Mouse (Mus musculus) myocyte (in vitro differentiated cells): ENCODE measurements around the gene Szt2. TPM values are rescaled to one million over a fixed set of nuclear protein-coding genes. Genes with fewer than 3 reads are reported as not detected.

Experiments
- H3K27me3 ChIP-seq: one replicate; pipeline ENCODE4 v1.6.1; 2011; ENCODE audit not compliant: control insufficient read depth, insufficient read depth, insufficient read length
- H3K36me3 ChIP-seq: one replicate; pipeline ENCODE4 v1.6.1; 2011; ENCODE audit not compliant: control insufficient read depth, insufficient read depth
- H3K4me2 ChIP-seq: one replicate; pipeline ENCODE4 v1.6.1; 2011; ENCODE audit warnings: low read depth, control low read depth
- H3K4me3 ChIP-seq: one replicate; pipeline ENCODE4 v1.5.1; 2011; ENCODE audit warnings: mild to moderate bottlenecking, control low read depth, moderate library complexity
- H3K79me2 ChIP-seq: one replicate; pipeline ENCODE4 v1.6.1; 2011; ENCODE audit not compliant: control insufficient read depth, insufficient read depth
- H3ac ChIP-seq: one replicate; pipeline ENCODE4 v1.6.1; 2011; ENCODE audit not compliant: control insufficient read depth, insufficient read length
- CEBPB ChIP-seq: IDR thresholded peaks from 2 replicates; pipeline ENCODE4 v1.6.1; 2011; ENCODE audit warnings: mild to moderate bottlenecking, moderate library complexity; ENCODE audit not compliant: poor library complexity, insufficient read depth, severe bottlenecking
- E2F4 ChIP-seq: IDR thresholded peaks from one replicate; pipeline ENCODE4 v1.6.1; 2011; ENCODE audit warnings: mild to moderate bottlenecking, control low read depth, moderate library complexity; ENCODE audit not compliant: insufficient read depth
- MAX ChIP-seq: IDR thresholded peaks from one replicate; pipeline ENCODE4 v1.6.1; 2011; ENCODE audit warnings: low read depth, mild to moderate bottlenecking, control low read depth
- MYOD1 ChIP-seq, 3 experiments: IDR thresholded peaks; one replicate each; pipeline ENCODE4 v1.6.1; 2011; ENCODE audit warnings: control low read depth in 2 of 3, low read depth in 2 of 3, mild to moderate bottlenecking in 2 of 3, moderate library complexity in 1 of 3; ENCODE audit not compliant: insufficient read length in 2 of 3, control insufficient read depth in 1 of 3
- MYOG ChIP-seq, 3 experiments: IDR thresholded peaks; one replicate each; pipeline ENCODE4 v1.6.1; 2011; ENCODE audit warnings: control low read depth in 2 of 3, low read depth in 2 of 3, mild to moderate bottlenecking in 2 of 3; ENCODE audit not compliant: insufficient read length in 2 of 3, control insufficient read depth in 1 of 3, insufficient read depth in 1 of 3
- POLR2A ChIP-seq: IDR thresholded peaks from one replicate; pipeline ENCODE4 v1.6.1; 2011; ENCODE audit warnings: low read depth, mild to moderate bottlenecking, control low read depth, moderate library complexity; ENCODE audit not compliant: insufficient read length
- POLR2AphosphoS2 ChIP-seq: IDR thresholded peaks from one replicate; pipeline ENCODE4 v1.6.1; 2011; ENCODE audit warnings: low read depth, control low read depth; ENCODE audit not compliant: insufficient read length
- REST ChIP-seq: IDR thresholded peaks from one replicate; pipeline ENCODE4 v1.6.1; 2011; ENCODE audit warnings: mild to moderate bottlenecking, control low read depth, moderate library complexity; ENCODE audit not compliant: insufficient read depth, insufficient read length
- SRF ChIP-seq: IDR thresholded peaks from one replicate; pipeline ENCODE4 v1.6.1; 2011; ENCODE audit warnings: low read depth; ENCODE audit not compliant: control insufficient read depth, insufficient read length
- TCF12 ChIP-seq: IDR thresholded peaks from one replicate; pipeline ENCODE4 v1.6.1; 2011; ENCODE audit warnings: mild to moderate bottlenecking, control low read depth; ENCODE audit not compliant: poor library complexity, insufficient read depth, severe bottlenecking
- TCF3 ChIP-seq: IDR thresholded peaks from one replicate; pipeline ENCODE4 v1.6.1; 2011; ENCODE audit warnings: low read depth, control low read depth; ENCODE audit not compliant: insufficient read length
- USF1 ChIP-seq: IDR thresholded peaks from one replicate; pipeline ENCODE4 v1.6.1; 2011; ENCODE audit warnings: low read depth, mild to moderate bottlenecking, control low read depth, moderate library complexity
- polyA plus RNA-seq: library from polyadenylated mRNA; unstranded; fragments of >200 nt; fragmentation: generic; extraction: Trizol; gene quantifications from one replicate; pipeline ENCODE4 v1.2.1, GENCODE M21; 2012; ENCODE audit warnings: missing spikeins

Szt2 gene
- polyA plus RNA-seq, 1 experiment: 8.1 TPM

DNA sequence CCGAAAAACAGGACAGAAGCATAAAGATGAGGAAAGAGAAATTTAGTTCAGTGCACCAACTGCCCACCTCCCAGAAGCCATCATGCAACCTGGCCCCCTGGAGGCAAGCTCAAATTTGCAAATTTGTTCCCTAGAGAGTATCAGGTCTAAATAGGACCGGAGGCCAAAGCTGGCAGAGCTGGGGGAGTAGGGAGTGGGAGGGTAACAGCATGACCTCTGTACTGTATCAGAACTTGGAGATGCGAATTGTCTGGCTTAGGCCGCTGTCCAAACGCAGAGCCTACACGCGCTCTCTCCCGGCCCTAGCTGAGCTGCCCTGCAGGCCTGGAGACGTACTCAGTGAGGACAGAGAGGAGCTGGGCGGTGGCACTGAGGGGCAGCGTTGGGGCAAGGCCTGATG is 18.9 kb downstream of the Szt2 start:
- TF ChIP-seq MAX (no peak), POLR2A (no peak), E2F4 (no peak), POLR2AphosphoS2 (no peak), MYOG (IDR thresholded peaks at IDR 0.05; ENCODE audit: control insufficient read depth in 1 of 3, insufficient read depth in 1 of 3, insufficient read length in 2 of 3, low read depth in 2 of 3) (no peak), REST (no peak), TCF3 (no peak), MYOD1 (IDR thresholded peaks at IDR 0.05; ENCODE audit: control insufficient read depth in 1 of 3, insufficient read length in 2 of 3, low read depth in 2 of 3) (no peak), SRF (no peak)
- Histone ChIP-seq H3ac (no peak overlapping the region), H3K79me2 (no peaks in the 10 kb centered on the region), H3K27me3 (no peaks in the 10 kb centered on the region), H3K4me3 (no peak overlapping the region), H3K36me3 (peaks cover 3% of the 10 kb centered on the region), H3K4me2 (no peak overlapping the region)

DNA sequence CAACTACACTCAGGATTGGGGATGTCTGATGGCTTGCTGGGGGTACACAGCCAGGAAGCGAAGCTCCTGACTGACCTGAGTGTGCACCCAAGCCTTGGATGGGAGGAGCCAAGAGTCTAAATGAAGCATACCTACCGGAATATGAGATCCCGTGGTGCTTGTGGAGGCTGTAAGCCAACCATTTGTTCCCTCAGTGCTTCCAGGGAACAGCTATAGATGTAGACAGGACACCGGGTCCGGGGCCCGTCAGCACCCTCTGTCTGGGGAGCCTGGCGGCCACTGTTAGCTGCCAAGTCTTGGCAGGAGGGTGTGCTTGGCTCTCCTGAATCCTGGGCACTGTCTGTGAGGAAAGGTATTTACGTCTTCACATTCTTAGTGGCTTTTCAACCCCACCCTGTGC is 21.8 kb downstream of the Szt2 start:
- H3K36me3 ChIP-seq: no peaks in the 10 kb centered on the region
- H3K79me2 ChIP-seq: no peaks in the 10 kb centered on the region
- H3K27me3 ChIP-seq: no peaks in the 10 kb centered on the region
- no peak overlapping the region for H3K4me3 ChIP-seq
- no peak overlapping the region for H3ac ChIP-seq
- TF ChIP-seq POLR2A: no peak
- no peak for TF ChIP-seq USF1
- TF ChIP-seq MYOG (IDR thresholded peaks at IDR 0.05; ENCODE audit: control insufficient read depth in 1 of 3, insufficient read depth in 1 of 3, insufficient read length in 2 of 3, low read depth in 2 of 3): no peak
- no peak for TF ChIP-seq MAX
- TF ChIP-seq E2F4: no peak
- no peak for TF ChIP-seq SRF
- no peak for TF ChIP-seq TCF3
- no peak for TF ChIP-seq TCF12
- H3K4me2 ChIP-seq: no peak overlapping the region

DNA sequence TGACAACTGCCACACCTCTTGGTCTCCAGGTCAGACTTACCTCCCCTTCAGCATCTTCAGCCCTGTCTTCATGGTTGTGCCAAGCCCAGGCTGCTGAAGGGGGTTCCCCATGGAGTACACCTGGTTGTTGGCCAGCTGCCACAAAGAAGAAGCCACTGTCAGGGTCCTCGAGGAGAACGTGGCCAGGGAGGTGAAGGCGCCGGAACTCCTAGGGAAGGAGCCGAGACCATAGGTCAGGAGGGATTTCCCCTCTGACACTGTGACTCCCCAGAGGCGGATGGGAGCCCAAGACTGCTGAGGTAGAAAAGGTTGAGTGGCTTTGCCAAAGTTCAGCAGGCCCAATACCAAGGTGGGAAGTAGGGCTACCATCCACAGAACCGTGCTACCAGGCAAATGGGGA is 25.8 kb downstream of the Szt2 start:
- TF ChIP-seq USF1: no peak
- no peak for TF ChIP-seq POLR2A
- TF ChIP-seq POLR2AphosphoS2: no peak
- no peak for TF ChIP-seq TCF12
- no peak for TF ChIP-seq REST
- no peak for TF ChIP-seq CEBPB
- no peak for TF ChIP-seq MYOD1 (IDR thresholded peaks at IDR 0.05; ENCODE audit: control insufficient read depth in 1 of 3, insufficient read length in 2 of 3, low read depth in 2 of 3)
- TF ChIP-seq SRF: no peak
- TF ChIP-seq MAX: no peak
- Histone ChIP-seq H3K36me3 (peaks cover 14% of the 10 kb centered on the region), H3K4me3 (no peak overlapping the region), H3K27me3 (no peaks in the 10 kb centered on the region), H3ac (no peak overlapping the region), H3K4me2 (no peak overlapping the region), H3K79me2 (no peaks in the 10 kb centered on the region)

DNA sequence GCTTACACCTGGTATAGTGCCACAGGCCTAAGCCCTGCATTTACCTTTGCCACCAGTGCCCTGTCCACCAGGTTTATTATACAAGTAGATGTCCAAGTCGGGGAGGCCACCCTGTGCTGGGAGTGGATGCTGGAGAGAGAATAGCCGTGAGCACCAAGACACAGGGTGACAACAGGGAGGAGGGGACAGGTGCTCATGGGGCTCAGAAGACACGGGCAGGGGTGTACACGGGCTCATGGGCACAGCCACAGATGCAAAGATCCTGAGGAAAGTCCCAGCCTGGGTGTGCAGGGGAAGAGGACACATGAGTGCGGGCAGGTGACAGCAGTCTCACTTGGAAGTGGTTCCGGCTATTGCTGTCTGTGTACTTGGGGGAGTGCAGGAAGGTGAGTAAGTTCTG is 33.1 kb downstream of the Szt2 start:
- H3K27me3 ChIP-seq: no peaks in the 10 kb centered on the region
- peaks cover 15% of the 10 kb centered on the region for H3K36me3 ChIP-seq
- H3K4me3 ChIP-seq: no peak overlapping the region
- TF ChIP-seq TCF12: no peak
- TF ChIP-seq MYOD1 (IDR thresholded peaks at IDR 0.05; ENCODE audit: control insufficient read depth in 1 of 3, insufficient read length in 2 of 3, low read depth in 2 of 3): no peak
- no peak for TF ChIP-seq POLR2AphosphoS2
- TF ChIP-seq MAX: no peak
- TF ChIP-seq MYOG (IDR thresholded peaks at IDR 0.05; ENCODE audit: control insufficient read depth in 1 of 3, insufficient read depth in 1 of 3, insufficient read length in 2 of 3, low read depth in 2 of 3): no peak
- TF ChIP-seq USF1: no peak
- no peak for TF ChIP-seq TCF3
- TF ChIP-seq SRF: no peak
- TF ChIP-seq REST: no peak
- no peak for TF ChIP-seq POLR2A
- TF ChIP-seq CEBPB: no peak
- no peak for TF ChIP-seq E2F4
- no peaks in the 10 kb centered on the region for H3K79me2 ChIP-seq
- H3K4me2 ChIP-seq: no peak overlapping the region
- H3ac ChIP-seq: no peak overlapping the region

DNA sequence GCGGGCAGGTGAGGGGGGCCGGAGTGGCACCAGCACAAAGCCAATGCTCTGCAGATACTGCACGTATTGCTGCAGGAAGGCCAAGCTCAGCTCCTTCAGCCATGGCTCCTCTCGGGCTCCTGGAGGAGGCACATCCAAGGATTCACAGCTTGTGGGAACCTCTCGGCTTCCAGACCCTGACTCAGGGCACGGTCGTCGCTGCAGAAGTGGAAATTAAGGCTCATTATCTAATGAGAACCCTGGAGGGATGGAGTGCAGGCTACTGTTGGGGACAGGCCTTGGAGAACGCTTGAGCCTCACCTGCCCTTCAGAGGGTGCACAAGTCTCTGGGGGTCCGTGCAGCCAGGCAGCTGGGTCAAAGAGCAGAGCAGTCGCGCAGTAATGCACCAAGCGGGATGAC is 37.3 kb downstream of the Szt2 start:
- Histone ChIP-seq H3K36me3 (peaks cover 9% of the 10 kb centered on the region), H3ac (no peak overlapping the region), H3K79me2 (no peaks in the 10 kb centered on the region), H3K4me3 (no peak overlapping the region), H3K27me3 (no peaks in the 10 kb centered on the region), H3K4me2 (no peak overlapping the region)
- TF ChIP-seq CEBPB: no peak
- no peak for TF ChIP-seq MAX
- no peak for TF ChIP-seq MYOG (IDR thresholded peaks at IDR 0.05; ENCODE audit: control insufficient read depth in 1 of 3, insufficient read depth in 1 of 3, insufficient read length in 2 of 3, low read depth in 2 of 3)
- TF ChIP-seq SRF: no peak
- TF ChIP-seq REST: no peak
- TF ChIP-seq E2F4: no peak
- no peak for TF ChIP-seq USF1
- no peak for TF ChIP-seq TCF3
- no peak for TF ChIP-seq TCF12
- no peak for TF ChIP-seq MYOD1 (IDR thresholded peaks at IDR 0.05; ENCODE audit: control insufficient read depth in 1 of 3, insufficient read length in 2 of 3, low read depth in 2 of 3)
- no peak for TF ChIP-seq POLR2AphosphoS2
- no peak for TF ChIP-seq POLR2A
